Mouse (Mus musculus) right cerebral cortex, adult 2 months (tissue): ENCODE data around the gene Zfpm1.

Source experiments
- DNase-seq, 2 experiments: peaks; one replicate each; pipeline ENCODE4 v3.0.0; 2021 to 2022; ENCODE audit warnings: low spot score in 2 of 2

Gene Zfpm1

DNA sequence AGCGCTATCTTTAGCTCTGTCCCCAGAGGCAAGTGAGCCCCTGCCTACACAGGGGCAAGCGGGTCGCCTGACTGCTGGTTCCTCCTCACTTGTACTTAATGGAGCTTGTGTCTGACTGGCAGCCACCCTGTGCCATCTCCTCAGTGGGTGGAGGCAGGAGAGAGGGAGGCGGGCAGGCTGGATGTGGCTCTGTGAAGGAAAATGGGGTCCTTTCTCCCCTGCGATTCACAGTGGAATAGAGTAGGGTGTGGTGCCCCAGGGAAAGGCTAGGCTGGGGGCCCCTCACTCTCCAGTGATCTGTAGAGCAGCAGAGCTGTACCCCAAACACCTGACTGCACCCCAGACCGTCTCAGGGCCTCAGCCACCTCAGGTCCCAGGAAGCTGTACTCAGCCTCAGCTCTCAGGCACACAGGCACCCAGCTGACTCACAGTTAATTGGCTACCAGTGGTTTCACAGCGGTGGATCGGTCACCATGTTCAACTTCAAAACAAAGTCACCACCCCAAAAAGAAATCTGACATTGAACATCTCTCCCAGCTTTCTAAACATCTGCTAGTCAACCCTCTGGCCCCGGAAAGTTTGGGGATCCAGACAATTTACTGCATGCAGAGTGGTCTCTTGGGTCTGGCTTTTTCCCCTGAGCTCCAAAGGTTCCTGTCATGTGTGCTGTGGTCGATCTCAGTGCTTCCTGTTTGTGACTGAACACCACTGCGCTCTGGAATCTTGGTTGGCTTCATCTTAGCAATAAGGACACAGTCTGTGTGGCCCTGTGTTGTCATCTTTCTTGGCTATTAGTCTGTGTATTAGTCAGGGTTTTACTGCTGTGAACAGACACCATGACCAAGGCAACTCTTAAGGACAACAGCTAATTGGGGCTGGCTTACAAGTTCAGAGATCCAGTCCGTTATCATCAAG is 63.5 kb downstream of the Zfpm1 start:
- DNase-seq: no peak

DNA sequence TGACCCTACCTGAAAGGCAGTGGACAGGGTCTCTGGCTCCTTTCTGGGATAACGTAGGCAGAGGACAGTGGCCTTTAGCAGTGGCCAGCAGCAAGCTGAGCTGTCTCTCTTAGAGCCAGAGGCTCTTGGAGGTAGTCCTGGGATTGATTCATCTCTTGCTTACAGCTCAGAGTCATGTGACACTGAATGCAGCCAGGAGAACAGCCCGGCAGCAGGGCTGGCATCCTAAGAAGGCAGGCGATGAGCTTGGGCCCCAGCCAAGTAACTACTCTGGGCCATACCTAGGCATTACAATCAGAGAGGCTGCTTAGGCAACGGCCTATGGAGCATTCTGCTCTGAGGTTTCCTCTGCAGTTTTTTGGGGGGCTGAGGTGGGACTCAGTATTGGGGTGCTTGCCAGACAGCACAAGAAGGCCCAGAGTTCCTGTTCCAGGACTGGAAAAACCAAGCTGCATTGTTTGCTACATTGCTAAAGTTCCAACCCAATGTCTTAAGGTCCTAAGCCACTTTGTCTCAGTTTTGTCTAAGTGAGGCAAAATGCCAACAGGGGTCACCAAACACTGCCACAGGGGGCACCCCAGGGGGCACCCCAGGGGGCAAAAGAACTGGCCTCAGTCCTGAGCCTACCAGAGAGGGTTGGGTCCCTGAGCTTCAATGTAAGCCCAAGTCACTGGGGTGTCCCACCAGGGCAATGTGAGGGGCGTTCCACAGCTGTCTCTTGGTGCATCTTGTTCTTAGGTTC is 66.0 kb downstream of the Zfpm1 start:
- DNase-seq: peak; percentile 60 to 70

DNA sequence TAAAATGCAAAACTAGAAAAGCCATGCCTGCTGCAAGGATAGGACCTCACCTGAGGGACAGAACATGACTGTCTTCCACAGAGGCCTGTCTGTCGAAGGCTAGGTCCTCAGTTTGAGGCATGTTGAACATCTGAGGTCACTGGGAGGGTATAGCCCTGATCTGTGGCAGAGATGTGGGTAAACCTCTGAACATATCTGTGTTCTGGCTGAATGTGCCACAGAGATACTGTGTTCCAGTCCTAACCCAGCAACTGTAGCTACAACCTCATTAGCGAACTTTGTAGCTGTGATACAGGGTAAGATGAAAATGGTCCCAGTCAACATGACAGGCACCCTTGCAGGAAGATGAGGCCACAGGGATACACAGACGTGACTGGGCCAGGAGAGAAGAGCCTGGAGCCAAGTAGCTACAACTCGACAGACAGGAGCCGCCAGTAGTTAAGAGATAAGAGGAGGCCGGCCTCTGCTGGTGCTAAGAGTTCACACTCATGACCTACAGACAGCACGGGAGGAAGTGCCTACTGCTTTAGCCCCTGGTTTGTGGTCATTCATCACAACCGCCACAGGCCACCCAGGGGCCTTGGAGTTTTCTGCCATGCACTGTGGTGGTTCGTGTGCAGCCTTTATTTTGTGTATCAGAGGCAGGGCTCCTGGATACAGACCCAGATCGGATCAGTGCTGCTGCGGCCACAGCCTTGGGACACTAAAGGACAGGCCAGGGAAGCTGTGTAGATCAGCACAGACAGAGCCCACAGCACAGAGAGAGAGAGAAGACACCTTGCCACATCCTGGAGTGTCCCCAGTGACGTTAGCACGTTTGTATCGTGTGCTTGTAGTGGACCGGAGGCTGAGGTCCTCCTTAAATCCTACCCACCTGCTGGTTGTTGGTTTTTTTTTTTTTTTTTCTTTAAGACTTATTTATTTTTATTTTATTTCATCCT is 67.7 kb downstream of the Zfpm1 start:
- DNase-seq: no peak

DNA sequence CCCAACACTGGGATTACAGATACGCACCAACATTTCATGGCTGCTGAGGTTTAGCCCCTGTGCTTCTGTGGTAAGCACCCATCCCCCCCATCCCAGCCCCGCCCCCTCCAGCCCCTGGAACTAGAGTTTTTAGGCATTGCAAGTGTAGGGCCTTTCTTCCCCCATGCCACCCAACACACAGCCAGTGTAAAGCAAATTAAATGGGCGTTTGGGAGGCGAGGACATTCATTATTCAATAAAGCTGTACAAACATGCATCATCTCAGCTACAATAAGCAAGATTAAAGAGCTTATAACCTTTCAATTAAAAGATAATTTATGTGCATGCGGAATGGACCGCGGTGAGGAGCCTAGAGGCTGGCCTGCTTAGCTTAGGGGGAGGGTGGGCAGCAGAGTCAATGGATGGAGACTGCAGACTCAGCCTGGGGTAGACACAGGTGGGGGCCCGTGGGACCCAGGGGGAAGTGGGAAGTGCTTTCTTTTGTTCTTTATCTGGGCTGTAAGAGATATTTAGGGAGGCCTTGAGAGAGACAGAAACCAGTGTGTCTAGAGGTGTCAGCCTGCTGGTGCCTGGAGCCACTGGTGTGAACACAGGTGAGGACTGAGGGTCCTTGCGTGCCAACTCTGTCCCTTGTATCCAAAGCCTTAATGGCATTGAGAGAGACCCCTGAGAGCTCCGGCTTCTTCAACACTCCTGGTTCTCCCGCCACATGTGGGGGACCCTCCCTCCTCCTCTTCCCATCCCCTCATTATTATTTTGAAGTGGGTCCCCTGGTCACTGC is 68.6 kb downstream of the Zfpm1 start:
- no peak for DNase-seq

DNA sequence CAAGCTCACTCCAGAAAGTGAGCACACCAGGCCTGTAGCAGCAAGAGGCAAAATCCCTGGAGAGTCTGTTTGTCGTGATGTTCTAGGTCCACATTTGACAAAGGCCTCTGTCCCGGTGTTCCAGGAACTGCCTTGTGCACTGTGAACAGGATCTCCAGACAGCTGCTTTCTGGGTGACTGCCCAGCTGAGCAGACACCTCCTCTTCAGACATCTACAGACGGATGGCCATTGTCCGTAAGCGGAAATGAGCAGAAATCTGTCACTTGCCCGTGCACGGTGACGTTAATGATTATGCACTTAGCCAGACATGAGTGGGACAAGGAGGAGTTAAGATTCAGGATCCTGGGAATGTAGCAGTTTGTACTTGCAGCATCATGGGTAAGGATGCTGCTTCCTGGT is 72.2 kb downstream of the Zfpm1 start:
- DNase-seq: no peak

DNA sequence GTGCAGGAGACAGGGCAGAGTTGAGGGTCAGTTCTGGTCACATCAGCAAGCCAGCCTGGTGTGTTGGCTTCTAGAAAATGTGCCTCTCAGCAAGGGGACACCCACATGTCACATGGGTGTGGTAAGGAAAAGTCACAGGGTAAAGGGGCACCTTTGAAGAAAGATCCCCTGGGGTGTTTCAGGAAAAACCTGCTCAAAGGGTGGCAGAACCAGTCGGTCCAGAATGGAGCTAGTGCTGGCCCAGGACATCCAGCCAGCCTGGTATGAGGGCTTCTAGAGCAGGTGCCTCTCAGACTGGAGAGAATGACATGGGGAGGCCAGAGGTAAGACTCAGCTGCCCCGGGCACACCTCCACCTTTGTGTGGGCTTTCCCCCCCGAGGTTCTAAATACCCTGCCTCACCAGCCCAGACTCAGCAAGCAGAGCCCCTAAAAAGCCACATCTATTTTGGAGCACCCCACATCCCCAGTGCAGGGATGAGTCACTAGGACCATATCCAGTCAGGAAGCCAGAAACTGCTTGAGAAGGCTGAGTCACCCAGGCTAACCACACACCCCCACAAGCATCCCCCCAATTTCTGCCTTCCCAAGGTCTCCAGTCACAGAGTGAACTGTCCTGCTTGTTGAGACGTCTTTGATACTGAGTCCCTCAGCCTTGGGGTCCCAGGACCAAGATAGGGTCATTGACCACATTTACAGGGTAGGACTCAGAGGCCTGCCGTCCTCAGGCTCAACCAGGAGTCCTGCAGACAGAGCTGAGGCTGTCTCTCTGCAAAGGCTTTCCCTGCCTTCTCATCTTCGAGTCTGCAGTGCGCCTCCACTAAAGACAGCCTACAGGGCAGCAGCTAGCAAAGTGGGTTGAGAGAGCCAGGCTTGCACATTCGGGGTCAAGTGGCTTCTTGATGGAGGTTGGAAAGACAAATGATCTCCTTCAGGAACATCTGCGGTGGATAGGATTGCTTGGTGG is 74.0 kb downstream of the Zfpm1 start:
- DNase-seq: peak; percentile 75 to 84

DNA sequence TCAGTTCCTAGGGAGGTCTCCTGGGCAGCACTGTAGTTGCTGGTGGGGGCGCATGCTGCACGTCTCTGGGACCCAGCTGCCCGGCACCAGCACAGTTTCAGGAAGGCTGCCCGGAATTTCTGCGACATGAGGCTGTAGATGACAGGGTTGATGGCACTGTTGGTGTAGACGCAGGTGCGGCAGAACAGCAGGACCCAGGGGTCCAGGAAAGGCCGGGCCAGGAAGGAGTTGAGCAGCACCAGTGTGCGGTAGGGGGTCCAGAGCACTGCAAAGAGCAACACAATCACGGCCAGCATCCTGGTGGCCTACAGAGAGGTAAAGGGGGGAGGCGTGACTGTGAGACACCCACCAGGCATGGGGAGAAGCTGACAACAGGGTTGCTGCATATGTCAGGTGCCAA is 75.3 kb downstream of the Zfpm1 start:
- no peak for DNase-seq

DNA sequence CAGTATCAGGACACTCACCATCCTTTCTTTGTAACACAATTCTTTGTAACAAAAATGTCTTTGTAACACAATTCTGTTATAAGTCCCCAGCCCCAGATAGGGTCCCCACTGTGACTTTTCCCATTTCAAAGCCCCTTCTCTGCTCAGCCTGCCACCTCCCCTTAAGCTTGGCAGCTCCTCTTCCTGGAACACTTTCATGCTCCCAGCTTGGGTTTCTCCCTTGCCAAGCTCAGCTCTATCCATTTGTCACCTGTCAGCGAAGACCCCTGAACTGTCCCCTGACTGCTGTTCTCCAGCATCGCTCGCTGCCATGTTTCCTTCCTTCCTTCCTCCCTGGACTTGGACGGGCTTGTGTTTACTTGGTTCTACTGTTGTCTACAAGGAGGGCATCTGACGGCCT is 75.7 kb downstream of the Zfpm1 start:
- DNase-seq: no peak

DNA sequence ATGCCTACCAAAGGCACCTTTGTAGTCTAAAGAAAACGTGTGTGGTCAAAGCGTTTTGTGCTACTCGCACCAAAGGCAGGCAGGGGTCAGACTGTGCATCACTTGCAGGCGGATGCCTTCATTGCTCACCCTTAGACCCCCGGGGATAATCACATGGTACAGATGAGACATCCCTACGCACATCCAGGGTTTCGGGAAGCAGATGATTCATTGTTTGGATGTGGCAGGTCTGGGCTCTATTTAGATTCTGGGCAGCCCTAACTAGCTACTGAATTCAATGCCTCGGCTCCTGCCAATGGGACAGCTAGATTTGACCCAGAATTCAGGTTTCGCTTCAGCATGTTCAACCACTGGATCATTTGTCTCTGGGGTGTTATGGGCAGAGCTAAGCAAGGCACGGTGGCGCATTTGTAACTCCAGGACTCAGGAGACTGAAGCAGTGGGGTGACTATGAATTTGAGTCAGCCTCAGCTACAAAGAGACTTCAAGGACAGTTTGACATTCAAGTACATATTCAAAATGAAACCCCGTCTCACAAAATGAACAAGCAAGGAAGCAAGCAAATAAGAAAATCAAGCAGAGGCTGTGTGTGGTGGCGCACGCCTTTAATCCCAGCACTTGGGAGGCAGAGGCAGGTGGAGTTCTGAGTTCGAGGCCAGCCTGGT is 77.3 kb downstream of the Zfpm1 start:
- DNase-seq: no peak

DNA sequence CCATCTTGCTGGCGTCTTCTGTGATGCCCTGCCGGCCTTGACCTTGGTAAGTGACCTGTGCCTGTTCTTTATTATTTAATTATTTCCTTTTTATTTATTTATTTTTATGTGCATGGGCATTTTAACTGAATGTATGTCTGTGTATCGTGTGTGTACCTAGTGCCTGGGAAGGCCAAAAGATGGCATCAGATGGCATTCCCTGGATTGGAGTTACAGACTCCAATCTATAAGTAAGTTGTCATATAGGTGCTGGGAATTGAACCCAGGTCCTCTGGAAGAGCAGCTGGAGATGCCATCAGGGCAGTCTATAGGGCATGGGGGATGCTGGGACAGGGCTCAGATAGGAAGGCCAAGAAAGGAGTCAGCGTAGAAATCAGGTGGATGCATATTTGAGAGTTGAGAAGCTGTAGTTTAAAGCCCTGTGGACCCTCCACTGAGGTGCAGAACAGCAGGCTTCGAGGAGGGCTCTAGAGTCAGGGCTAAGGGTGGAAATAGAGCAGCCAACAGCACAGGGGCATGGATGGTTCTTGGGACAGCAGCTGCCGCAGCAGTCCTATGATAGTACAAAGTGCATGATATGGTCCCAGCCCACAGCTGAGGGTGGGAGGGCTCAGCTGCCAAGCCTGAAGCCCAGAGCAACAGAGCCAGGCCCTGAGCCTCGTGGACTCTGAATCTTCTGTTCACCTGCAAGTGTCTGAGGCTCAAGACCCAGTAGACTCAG is 78.9 kb downstream of the Zfpm1 start, which contains the start of gene Trhr2:
Trhr2 (minus strand) TSS at position 51 of the 721 bp plus-strand sequence.
- DNase-seq: no peak

DNA sequence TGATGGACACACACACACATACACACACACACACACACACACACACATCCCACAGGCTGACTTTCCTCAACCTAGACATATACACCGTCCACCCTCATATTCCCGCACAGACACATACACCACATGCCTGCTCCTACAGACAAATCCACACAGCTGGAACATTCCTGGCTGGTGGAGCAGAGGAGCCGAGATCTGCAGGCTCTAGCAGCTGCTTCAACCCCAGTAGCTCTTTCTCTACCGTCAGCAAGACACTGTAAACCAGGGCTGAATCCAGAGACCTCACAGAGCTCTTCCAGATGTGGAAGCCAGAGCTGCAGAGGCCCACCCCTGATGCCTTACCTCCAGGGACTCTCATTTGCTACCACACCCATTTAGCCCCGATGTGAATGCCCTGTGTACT is 80.3 kb downstream of the Zfpm1 start:
- DNase-seq: no peak

DNA sequence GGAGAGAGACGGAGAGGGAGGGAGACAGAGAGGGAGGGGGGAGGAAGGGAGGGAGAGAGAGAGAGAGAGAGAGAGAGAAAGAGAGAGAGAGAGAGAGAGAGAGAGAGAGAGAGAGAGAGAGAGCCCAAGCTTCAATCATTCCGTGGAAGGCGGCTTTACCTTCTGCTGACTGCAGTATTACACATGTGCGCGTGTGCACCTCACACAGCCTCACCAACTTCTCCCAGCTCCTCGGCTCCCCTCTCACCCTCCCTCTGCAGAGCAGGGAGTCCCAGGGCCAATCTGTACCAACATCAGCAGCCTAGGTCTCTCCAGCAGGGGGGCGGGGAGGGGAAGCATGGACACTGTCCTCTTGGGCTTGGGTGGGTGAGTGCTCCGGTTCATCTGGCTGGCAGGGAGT is 81.0 kb downstream of the Zfpm1 start:
- DNase-seq: no peak

DNA sequence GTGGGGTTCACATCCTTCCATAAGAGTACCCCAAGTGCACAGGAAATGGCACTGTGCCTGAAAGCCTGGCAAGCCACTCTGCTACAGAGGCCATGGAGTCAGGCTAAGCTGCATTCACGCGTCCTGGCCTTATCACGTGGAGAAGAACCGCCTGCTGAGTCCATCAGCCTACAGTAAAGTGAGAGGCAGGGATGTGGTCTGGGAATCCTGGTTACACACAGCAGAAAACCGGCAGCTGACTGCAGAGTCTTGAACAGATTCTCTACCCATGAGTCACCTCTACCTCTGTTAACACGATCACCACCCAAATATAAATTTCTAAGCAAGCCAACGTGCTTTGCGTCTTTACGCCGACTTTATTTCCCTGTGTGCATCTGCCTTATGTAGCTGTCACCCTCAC is 86.6 kb downstream of the Zfpm1 start:
- DNase-seq: no peak

DNA sequence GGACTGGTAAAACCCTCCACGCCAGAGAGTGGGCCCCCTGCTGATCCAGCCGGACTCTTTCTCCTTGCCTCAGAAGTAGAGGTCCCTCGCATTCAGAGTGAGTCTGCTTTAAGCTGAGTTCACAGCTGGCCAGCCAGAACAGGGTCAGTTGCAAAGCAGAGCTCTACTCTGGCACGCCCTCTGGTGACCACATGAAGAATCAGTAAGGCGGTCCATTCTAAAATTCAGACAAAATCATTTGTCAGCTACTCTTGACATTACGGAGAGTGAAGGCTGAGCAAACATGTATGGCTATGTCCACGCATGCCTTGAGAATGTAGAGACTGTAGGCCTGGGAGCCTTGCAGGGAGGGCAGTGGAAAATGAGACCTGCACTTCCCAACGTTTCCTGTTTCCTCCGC is 87.7 kb downstream of the Zfpm1 start:
- DNase-seq: peak; percentile 75 to 78

DNA sequence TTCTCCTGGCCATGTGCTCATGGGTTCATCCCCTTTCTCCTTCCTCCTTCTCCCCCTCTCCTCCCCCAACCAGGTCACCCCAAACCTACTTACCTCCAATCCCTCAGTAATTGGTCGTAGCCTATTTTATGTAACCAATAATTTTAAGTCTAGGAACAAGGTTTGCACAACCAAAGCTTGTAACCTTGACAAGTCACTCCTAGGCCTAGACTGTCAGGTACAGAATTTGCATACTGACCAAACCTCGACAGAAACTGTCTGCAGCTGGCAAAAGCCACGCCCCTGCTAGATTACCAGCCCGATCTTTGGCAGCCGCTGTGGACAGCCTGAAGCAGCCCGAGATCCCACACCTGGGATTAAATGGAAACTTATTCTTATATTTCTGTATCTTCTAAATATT is 89.8 kb downstream of the Zfpm1 start:
- no peak for DNase-seq

DNA sequence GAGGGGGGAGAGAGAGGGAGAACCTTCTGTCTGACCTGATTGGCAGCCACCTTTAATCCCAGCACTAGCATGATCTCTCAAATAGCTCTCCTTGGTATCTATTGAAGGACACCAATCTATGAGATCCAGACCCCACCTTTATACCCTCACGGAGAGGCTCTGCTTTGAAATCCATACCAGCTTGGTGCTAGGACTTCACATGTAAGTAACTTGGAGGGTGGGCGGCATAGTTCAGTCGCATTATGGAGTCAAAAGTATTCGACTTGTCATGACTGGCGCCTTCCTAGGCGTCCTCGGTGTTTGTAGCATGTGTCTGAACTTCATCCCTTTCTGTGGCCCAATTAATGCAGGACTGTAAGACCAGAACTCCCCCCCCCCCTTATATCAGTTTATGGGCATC is 93.4 kb downstream of the Zfpm1 start:
- no peak for DNase-seq

DNA sequence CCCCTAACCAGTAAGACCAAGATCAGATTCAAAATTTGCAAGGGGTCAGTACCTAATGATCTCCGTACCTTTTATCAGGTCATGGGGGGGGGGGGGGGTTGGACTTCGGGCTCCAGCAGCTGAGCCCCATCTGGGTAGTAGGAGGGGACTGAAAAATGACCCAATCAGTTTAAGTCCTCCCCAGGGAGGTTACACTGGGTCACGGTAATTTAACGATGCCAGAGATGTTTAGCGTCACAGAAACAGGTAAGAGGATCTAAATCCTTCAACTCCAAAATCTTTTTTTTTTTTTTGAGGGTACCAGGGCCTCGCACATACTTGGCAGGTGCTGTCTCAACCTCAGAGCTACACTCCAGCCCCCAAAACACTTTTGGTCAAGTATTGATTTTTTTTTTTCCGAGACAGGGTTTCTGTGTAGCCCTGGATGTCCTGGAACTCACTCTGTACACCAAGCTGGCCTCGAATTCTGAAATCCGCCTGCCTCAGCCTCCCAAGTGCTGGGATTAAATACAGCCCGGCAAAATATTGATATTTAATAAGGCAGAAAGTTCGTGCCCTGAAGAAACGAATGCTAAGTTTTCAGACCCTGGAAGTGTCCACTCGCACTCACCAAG is 93.9 kb downstream of the Zfpm1 start:
- DNase-seq: no peak
